Mouse (Mus musculus): ENCODE data around the gene Fbxw19.
"Not testable (repeated sequence)": the region's sequence is repeated elsewhere in the genome, so short reads cannot be mapped to it uniquely, and the experiment has no call there.

Gene Fbxw19

GRCm38 (mm10) chr9:109495775-109496174, at the start of gene Fbxw19:
Gene Fbxw19 (minus strand): TSS chr9:109495875.
- DNase-seq (ENCODE audit: low read depth, low spot score), result not testable (repeated sequence)

GRCm38 (mm10) chr9:109523385-109524064, 27.9 kb upstream of the Fbxw19 start:
- no peak for DNase-seq (ENCODE audit: low read depth, low spot score)

GRCm38 (mm10) chr9:109449040-109449439, 46.6 kb downstream of the Fbxw19 start, which contains the start of gene Fbxw16:
Gene Fbxw16 (minus strand): TSS chr9:109449140.
- no peak for DNase-seq (ENCODE audit: low read depth, low spot score)

GRCm38 (mm10) chr9:109432956-109433355, 62.7 kb downstream of the Fbxw19 start:
- no peak for DNase-seq (ENCODE audit: low read depth, low spot score)

All from WW6 (cell line).